Comparison of ENCODE assay signal across 3 mouse cellular contexts in genomic region chr5:32178720-32179119, GRCm38 (mm10). TPM values are rescaled to one million over a fixed set of nuclear protein-coding genes. Genes with fewer than 3 reads are reported as not detected.
"Had no signal": no experiment of that assay in that cellular context is flagged by ENCODE, and none has a peak within 500 bp of the region (broad histone marks: within the 10 kb centered on the region; RNA-seq: fewer than 3 reads in every experiment).

No protein-coding gene starts in this region.

RNA-seq across cellular contexts. Expression of gene Plb1, which starts 53.8 kb away (rescaled TPM):
- polyA plus RNA-seq: embryonic facial prominence, embryonic 11.5 days; forebrain, embryonic 13.5 days; forebrain, embryonic 15.5 days had no signal
